Mouse (Mus musculus) MEL (cell line): Measurements from ENCODE around the gene Tlk1. TPM values are rescaled to one million over a fixed set of nuclear protein-coding genes. Genes with fewer than 3 reads are reported as not detected.

Source experiments
- DNase-seq: peaks from one replicate; pipeline ENCODE4 v3.0.0; 2011; ENCODE audit warnings: low read depth, low spot score
- H3K27ac ChIP-seq: 2 replicates; pipeline ENCODE4 v1.5.1; 2012; ENCODE audit warnings: low read depth, mild to moderate bottlenecking, control low read depth, low read length, moderate library complexity; ENCODE audit not compliant: control insufficient read depth
- H3K27me3 ChIP-seq, 2 experiments: fragments of 150-350 bp in 1 of 2; sonication (generic) in 1 of 2; 2 replicates each; pipeline ENCODE4 v1.6.1; 2012; ENCODE audit warnings: low read length in 2 of 2, mild to moderate bottlenecking in 2 of 2, improper control_type of control experiment in 1 of 2, moderate library complexity in 1 of 2; ENCODE audit not compliant: insufficient read depth in 2 of 2, control insufficient read depth in 1 of 2
- H3K36me3 ChIP-seq, 2 experiments: 2 replicates each; pipeline ENCODE4 v1.6.1; 2012 to 2014; ENCODE audit warnings: low read length in 2 of 2, improper control_type of control experiment in 1 of 2, inconsistent platforms in 1 of 2, mild to moderate bottlenecking in 1 of 2; ENCODE audit not compliant: insufficient read depth in 2 of 2, control insufficient read depth in 1 of 2
- H3K4me1 ChIP-seq, 2 experiments: fragments of 150-350 bp in 1 of 2; sonication (generic) in 1 of 2; 2 replicates each; pipeline ENCODE4 v1.6.1; 2012; ENCODE audit warnings: low read length in 2 of 2, improper control_type of control experiment in 1 of 2, mild to moderate bottlenecking in 1 of 2; ENCODE audit not compliant: insufficient read depth in 2 of 2, control insufficient read depth in 1 of 2
- H3K4me3 ChIP-seq, 2 experiments: fragments of 150-350 bp in 1 of 2; sonication (generic) in 1 of 2; 2 replicates each; pipeline ENCODE4 v1.5.1; 2012; ENCODE audit warnings: low read depth in 2 of 2, low read length in 2 of 2, mild to moderate bottlenecking in 2 of 2, moderate library complexity in 2 of 2, control low read depth in 1 of 2, improper control_type of control experiment in 1 of 2; ENCODE audit not compliant: control insufficient read depth in 1 of 2, insufficient read depth in 1 of 2
- H3K79me2 ChIP-seq: 2 replicates; pipeline ENCODE4 v1.6.1; 2012; ENCODE audit warnings: mild to moderate bottlenecking, low read length, moderate library complexity; ENCODE audit not compliant: control insufficient read depth, poor library complexity, insufficient read depth
- H3K9ac ChIP-seq: 2 replicates; pipeline ENCODE4 v1.6.1; 2012; ENCODE audit warnings: low read depth, mild to moderate bottlenecking, control low read depth, low read length, moderate library complexity; ENCODE audit not compliant: control insufficient read depth, poor library complexity, severe bottlenecking
- H3K9me3 ChIP-seq: fragments of 150-350 bp; sonication (generic); replicated peaks from 2 replicates; pipeline ENCODE4 v1.6.1; 2012; ENCODE audit warnings: mild to moderate bottlenecking, low read length, improper control_type of control experiment, moderate library complexity; ENCODE audit not compliant: insufficient read depth
- BHLHE40 ChIP-seq: IDR thresholded peaks from 2 replicates; pipeline ENCODE4 v1.6.1; 2012; ENCODE audit warnings: low read depth, mild to moderate bottlenecking, inconsistent platforms, low read length, improper control_type of control experiment, borderline replicate concordance
- CHD1 ChIP-seq: IDR thresholded peaks from 2 replicates; pipeline ENCODE4 v1.6.1; 2012; ENCODE audit warnings: low read depth, mild to moderate bottlenecking, inconsistent platforms, low read length, improper control_type of control experiment
- CHD2 ChIP-seq: IDR thresholded peaks from 2 replicates; pipeline ENCODE4 v1.6.1; 2011; ENCODE audit warnings: low read length, improper control_type of control experiment
- CTCF ChIP-seq, 3 experiments: IDR thresholded peaks in 2 of 3; conservative IDR thresholded peaks in 1 of 3; 2 replicates each; pipeline ENCODE4 v1.5.1; 2011 to 2012; ENCODE audit warnings: low read length in 3 of 3, low read depth in 2 of 3, mild to moderate bottlenecking in 2 of 3, improper control_type of control experiment in 1 of 3, inconsistent platforms in 1 of 3, mixed read lengths in 1 of 3, moderate library complexity in 1 of 3; ENCODE audit not compliant: control insufficient read depth in 1 of 3, insufficient read depth in 1 of 3, poor library complexity in 1 of 3, severe bottlenecking in 1 of 3
- E2F4 ChIP-seq: IDR thresholded peaks from 2 replicates; pipeline ENCODE4 v1.6.1; 2011; ENCODE audit warnings: low read depth, low read length, improper control_type of control experiment, borderline replicate concordance
- ELF1 ChIP-seq: IDR thresholded peaks from 2 replicates; pipeline ENCODE4 v1.6.1; 2014; ENCODE audit warnings: low read depth, mild to moderate bottlenecking, inconsistent platforms, low read length, improper control_type of control experiment, moderate library complexity
- EP300 ChIP-seq, 2 experiments: IDR thresholded peaks; 2 replicates each; pipeline ENCODE4 v1.6.1; 2011; ENCODE audit warnings: improper control_type of control experiment in 2 of 2, low read length in 2 of 2, low read depth in 1 of 2, mild to moderate bottlenecking in 1 of 2
- ETS1 ChIP-seq: IDR thresholded peaks from 2 replicates; pipeline ENCODE4 v1.6.1; 2012; ENCODE audit warnings: low read depth, mild to moderate bottlenecking, inconsistent platforms, low read length, improper control_type of control experiment, moderate library complexity
- GABPA ChIP-seq: IDR thresholded peaks from 2 replicates; pipeline ENCODE4 v1.6.1; 2012; ENCODE audit warnings: low read depth, mild to moderate bottlenecking, inconsistent platforms, low read length, improper control_type of control experiment, moderate library complexity
- GATA1 ChIP-seq: IDR thresholded peaks from 2 replicates; pipeline ENCODE4 v1.6.1; 2011; ENCODE audit warnings: low read depth, low read length, improper control_type of control experiment
- HCFC1 ChIP-seq: IDR thresholded peaks from 2 replicates; pipeline ENCODE4 v1.6.1; 2012; ENCODE audit warnings: low read depth, mild to moderate bottlenecking, inconsistent platforms, low read length, improper control_type of control experiment, moderate library complexity
- JUND ChIP-seq: IDR thresholded peaks from 2 replicates; pipeline ENCODE4 v1.6.1; 2011; ENCODE audit warnings: low read depth, mild to moderate bottlenecking, improper control_type of control experiment, low read length
- KAT2A ChIP-seq: conservative IDR thresholded peaks from 2 replicates; pipeline ENCODE4 v1.6.1; 2012; ENCODE audit warnings: low read depth, low read length, improper control_type of control experiment, inconsistent platforms
- MAX ChIP-seq: IDR thresholded peaks from 2 replicates; pipeline ENCODE4 v1.6.1; 2011; ENCODE audit warnings: low read length, improper control_type of control experiment
- MAZ ChIP-seq: IDR thresholded peaks from 2 replicates; pipeline ENCODE4 v1.6.1; 2012; ENCODE audit warnings: low read depth, mild to moderate bottlenecking, inconsistent platforms, low read length, improper control_type of control experiment
- MEF2A ChIP-seq: IDR thresholded peaks from 2 replicates; pipeline ENCODE4 v1.6.1; 2014; ENCODE audit warnings: low read depth, mild to moderate bottlenecking, inconsistent platforms, low read length, improper control_type of control experiment; ENCODE audit not compliant: poor library complexity, insufficient replicate concordance, severe bottlenecking; ENCODE audit errors: extremely low read depth
- MXI1 ChIP-seq: IDR thresholded peaks from 2 replicates; pipeline ENCODE4 v1.6.1; 2011; ENCODE audit warnings: mild to moderate bottlenecking, low read depth, low read length, improper control_type of control experiment
- MYB ChIP-seq: IDR thresholded peaks from 2 replicates; pipeline ENCODE4 v1.6.1; 2011; ENCODE audit warnings: mild to moderate bottlenecking, low read depth, low read length, improper control_type of control experiment
- MYC ChIP-seq: IDR thresholded peaks from 2 replicates; pipeline ENCODE4 v1.6.1; 2011; ENCODE audit warnings: low read depth, mild to moderate bottlenecking, low read length, improper control_type of control experiment, moderate library complexity
- NELFE ChIP-seq: IDR thresholded peaks from 2 replicates; pipeline ENCODE4 v1.6.1; 2011; ENCODE audit warnings: low read depth, low read length, improper control_type of control experiment
- NRF1 ChIP-seq: IDR thresholded peaks from 2 replicates; pipeline ENCODE4 v1.6.1; 2014; ENCODE audit warnings: low read depth, mild to moderate bottlenecking, inconsistent platforms, low read length, improper control_type of control experiment, moderate library complexity; ENCODE audit not compliant: poor library complexity, insufficient read depth, severe bottlenecking
- POLR2A ChIP-seq, 2 experiments: IDR thresholded peaks; 2 replicates each; pipeline ENCODE4 v1.6.1; 2011 to 2012; ENCODE audit warnings: low read length in 2 of 2, mild to moderate bottlenecking in 2 of 2, control low read depth in 1 of 2, improper control_type of control experiment in 1 of 2, low read depth in 1 of 2, moderate library complexity in 1 of 2; ENCODE audit not compliant: control insufficient read depth in 1 of 2, insufficient read depth in 1 of 2, poor library complexity in 1 of 2
- POLR2AphosphoS2 ChIP-seq: IDR thresholded peaks from 2 replicates; pipeline ENCODE4 v1.6.1; 2011; ENCODE audit warnings: low read length, improper control_type of control experiment
- POLR2AphosphoS5 ChIP-seq: IDR thresholded peaks from 2 replicates; pipeline ENCODE4 v1.6.1; 2012; ENCODE audit warnings: low read depth, borderline replicate concordance, mild to moderate bottlenecking, inconsistent platforms, low read length, moderate library complexity, mixed read lengths
- RCOR1 ChIP-seq: IDR thresholded peaks from 2 replicates; pipeline ENCODE4 v1.6.1; 2012; ENCODE audit warnings: low read depth, mild to moderate bottlenecking, inconsistent platforms, low read length, improper control_type of control experiment
- SIN3A ChIP-seq: IDR thresholded peaks from 2 replicates; pipeline ENCODE4 v1.6.1; 2012; ENCODE audit warnings: low read length, improper control_type of control experiment, inconsistent platforms
- SMC3 ChIP-seq: IDR thresholded peaks from 2 replicates; pipeline ENCODE4 v1.6.1; 2011; ENCODE audit warnings: low read depth, low read length, improper control_type of control experiment
- TAL1 ChIP-seq: IDR thresholded peaks from 2 replicates; pipeline ENCODE4 v1.6.1; 2012; ENCODE audit warnings: mild to moderate bottlenecking, inconsistent platforms, low read length, moderate library complexity, mixed read lengths
- TBP ChIP-seq: IDR thresholded peaks from 2 replicates; pipeline ENCODE4 v1.8.0; 2011; ENCODE audit warnings: low read depth, low read length, improper control_type of control experiment
- TCF12 ChIP-seq: IDR thresholded peaks from 2 replicates; pipeline ENCODE4 v1.6.1; 2014; ENCODE audit warnings: low read depth, mild to moderate bottlenecking, inconsistent platforms, low read length, improper control_type of control experiment, moderate library complexity
- UBTF ChIP-seq: IDR thresholded peaks from 2 replicates; pipeline ENCODE4 v1.6.1; 2012; ENCODE audit warnings: low read depth, mild to moderate bottlenecking, inconsistent platforms, low read length, improper control_type of control experiment, moderate library complexity, borderline replicate concordance; ENCODE audit not compliant: insufficient read depth
- USF1 ChIP-seq: IDR thresholded peaks from 2 replicates; pipeline ENCODE4 v1.6.1; 2014; ENCODE audit warnings: low read depth, mild to moderate bottlenecking, inconsistent platforms, low read length, improper control_type of control experiment, moderate library complexity
- USF2 ChIP-seq, 2 experiments: IDR thresholded peaks; 2 replicates each; pipeline ENCODE4 v1.6.1; 2011 to 2012; ENCODE audit warnings: improper control_type of control experiment in 2 of 2, low read length in 2 of 2, borderline replicate concordance in 1 of 2, inconsistent platforms in 1 of 2, low read depth in 1 of 2, mild to moderate bottlenecking in 1 of 2; ENCODE audit not compliant: insufficient read depth in 1 of 2
- ZC3H11A ChIP-seq: IDR thresholded peaks from 2 replicates; pipeline ENCODE4 v1.6.1; 2012; ENCODE audit warnings: low read depth, mild to moderate bottlenecking, inconsistent platforms, low read length, improper control_type of control experiment
- ZKSCAN1 ChIP-seq: IDR thresholded peaks from 2 replicates; pipeline ENCODE4 v1.6.1; 2012; ENCODE audit warnings: low read depth, mild to moderate bottlenecking, inconsistent platforms, low read length, improper control_type of control experiment, moderate library complexity
- ZMIZ1 ChIP-seq: IDR thresholded peaks from 2 replicates; pipeline ENCODE4 v1.6.1; 2012; ENCODE audit warnings: low read depth, mild to moderate bottlenecking, inconsistent platforms, low read length, improper control_type of control experiment, moderate library complexity
- ZNF384 ChIP-seq: IDR thresholded peaks from 2 replicates; pipeline ENCODE4 v1.6.1; 2012; ENCODE audit warnings: low read depth, mild to moderate bottlenecking, inconsistent platforms, low read length, improper control_type of control experiment
- polyA plus RNA-seq, 2 experiments: library from polyadenylated mRNA; stranded (reverse) in 1 of 2; unstranded in 1 of 2; fragments of >175 nt in 1 of 2; fragments of >200 nt in 1 of 2; gene quantifications; 2 replicates each; pipeline versions ENCODE4 v1.2.1 to v1.2.4; 2012; ENCODE audit warnings: low replicate concordance in 2 of 2, low read depth in 1 of 2; ENCODE audit not compliant: insufficient read length in 2 of 2, insufficient read depth in 1 of 2, missing spikeins in 1 of 2
- total RNA-seq: library from RNA; depleted of rRNA; stranded (reverse); fragments of 300-350 nt; gene quantifications from 2 replicates; pipeline ENCODE4 v1.2.3, GENCODE M21; 2012

Gene Tlk1
- total and polyA plus RNA-seq, 3 experiments = 20.5 to 57.0 (median 56.6) TPM

DNA sequence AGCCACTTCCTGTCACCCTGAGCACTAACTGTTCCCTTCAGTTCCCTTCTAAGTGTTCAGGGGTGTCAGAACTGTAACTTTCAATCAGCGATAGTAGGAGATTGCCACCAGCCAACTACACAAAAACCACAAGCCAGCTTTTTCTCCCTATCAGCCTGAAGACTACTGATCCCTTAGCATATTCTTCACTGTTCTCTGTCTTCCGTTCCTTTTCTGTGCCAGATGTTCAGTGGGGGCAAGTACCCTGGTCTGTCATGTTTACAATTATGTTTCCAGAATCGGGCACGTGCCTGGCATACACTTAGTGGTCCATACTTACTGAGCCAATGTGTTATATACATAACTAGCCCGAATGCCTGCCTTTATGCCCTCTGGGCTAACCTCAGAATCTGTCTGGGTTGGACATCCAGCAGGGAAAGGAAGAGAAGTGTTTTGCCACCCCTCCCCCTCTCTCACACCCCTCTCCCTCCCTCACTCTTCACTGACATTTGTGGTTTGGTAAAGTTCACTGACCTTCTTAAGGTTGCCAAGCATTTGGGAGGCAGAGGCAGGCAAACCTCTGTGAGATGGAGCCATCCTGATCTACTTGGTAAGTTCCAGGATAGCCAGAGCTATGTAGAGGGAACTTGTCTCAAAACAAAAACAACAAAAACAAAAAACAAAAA lies 4.5 kb upstream of the Tlk1 start:
- peak; percentile 78 for DNase-seq
- H3K27me3 ChIP-seq = no peaks in the 10 kb centered on the region
- H3K27ac ChIP-seq = peak overlapping the region; percentile 28; the same call in 1 of the 2 replicates
- peaks cover 12 to 30% of the 10 kb centered on the region in 2 experiments for H3K4me1 ChIP-seq
- peaks cover 5% of the 10 kb centered on the region for H3K79me2 ChIP-seq
- H3K36me3 ChIP-seq = peaks cover 0 to 34% of the 10 kb centered on the region in 2 experiments; a peak in 2 of 4 replicates
- no peak overlapping the region for H3K4me3 ChIP-seq
- H3K9ac ChIP-seq = no peak overlapping the region
- H3K9me3 ChIP-seq = no peaks in the 10 kb centered on the region
- TF ChIP-seq RCOR1 = peak; percentile 93
- TF ChIP-seq POLR2AphosphoS5 = no peak
- no peak for TF ChIP-seq POLR2AphosphoS2
- TF ChIP-seq ETS1 = peak; percentile 77
- TF ChIP-seq TBP = peak; percentile 60; the same call in 1 of the 2 replicates
- TF ChIP-seq MYC = no peak
- TF ChIP-seq ZMIZ1 = no peak
- TF ChIP-seq CTCF (IDR thresholded peaks at IDR 0.05 in 2 of 3, conservative IDR thresholded peaks at IDR 0.05 in 1 of 3; ENCODE audit: control insufficient read depth in 1 of 3, insufficient read depth in 1 of 3, low read depth in 2 of 3, low read length in 3 of 3, poor library complexity in 1 of 3, severe bottlenecking in 1 of 3) = no peak
- no peak for TF ChIP-seq NRF1
- no peak for TF ChIP-seq ZKSCAN1
- peak; percentile 62 for TF ChIP-seq SIN3A
- TF ChIP-seq ZC3H11A = no peak
- no peak for TF ChIP-seq MYB
- peak; percentile 79 for TF ChIP-seq GATA1
- TF ChIP-seq USF1 = no peak
- peak; percentile 35 for TF ChIP-seq MXI1
- TF ChIP-seq ELF1 = no peak
- no peak for TF ChIP-seq JUND
- no peak for TF ChIP-seq MAX
- TF ChIP-seq CHD1 = no peak
- no peak for TF ChIP-seq GABPA
- peak; percentile 75; the same call in 1 of the 2 replicates for TF ChIP-seq TCF12
- no peak for TF ChIP-seq E2F4
- no peak; the same call in 1 of the 2 replicates for TF ChIP-seq TAL1
- TF ChIP-seq HCFC1 = no peak
- TF ChIP-seq EP300 (IDR thresholded peaks at IDR 0.05; ENCODE audit: low read depth in 1 of 2, low read length in 2 of 2) = peak; percentile 72 to 81
- no peak for TF ChIP-seq MEF2A
- TF ChIP-seq POLR2A (IDR thresholded peaks at IDR 0.05; ENCODE audit: control insufficient read depth in 1 of 2, insufficient read depth in 1 of 2, low read depth in 1 of 2, low read length in 2 of 2, poor library complexity in 1 of 2) = no peak
- TF ChIP-seq SMC3 = no peak
- no peak for TF ChIP-seq NELFE
- TF ChIP-seq KAT2A = no peak
- peak; percentile 91 for TF ChIP-seq BHLHE40
- TF ChIP-seq ZNF384 = no peak
- no peak for TF ChIP-seq UBTF
- no peak for TF ChIP-seq CHD2
- no peak for TF ChIP-seq MAZ
- no peak for TF ChIP-seq USF2 (IDR thresholded peaks at IDR 0.05; ENCODE audit: borderline replicate concordance in 1 of 2, insufficient read depth in 1 of 2, low read depth in 1 of 2, low read length in 2 of 2)
